Mouse (Mus musculus): ENCODE data around the gene Olfr1226.
"Not testable (repeated sequence)": the region's sequence is repeated elsewhere in the genome, so short reads cannot be mapped to it uniquely, and the experiment has no call there.

DNA sequence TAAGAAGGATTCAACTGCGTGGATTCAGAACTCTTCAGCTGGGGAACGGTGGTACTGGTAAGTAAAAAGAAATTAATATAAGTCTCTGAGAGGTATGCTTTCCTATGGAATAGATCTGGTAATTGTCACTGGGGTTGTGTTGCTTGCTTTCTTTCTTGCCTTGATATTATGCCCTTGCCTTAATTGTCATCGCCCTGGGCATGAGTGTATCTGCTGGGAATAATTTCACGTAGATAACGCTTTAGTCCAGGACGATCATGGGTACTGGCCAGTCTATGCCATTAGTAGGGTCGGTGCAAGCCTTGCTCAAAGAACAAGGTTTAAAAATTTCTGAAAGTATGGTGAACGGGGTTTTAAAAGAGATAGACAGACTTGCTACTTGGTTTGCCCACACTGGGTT lies 35.9 kb downstream of the Olfr1226 start, which contains the start of gene Olfr1224-ps1:
- not testable (repeated sequence) for TF ChIP-seq POLR2A (IDR thresholded peaks at IDR 0.05; ENCODE audit: control insufficient read depth, low read depth, low read length); CTCF (IDR thresholded peaks at IDR 0.05; ENCODE audit: control insufficient read depth, insufficient read depth, insufficient replicate concordance, low read depth, low read length)
